Mouse (Mus musculus) embryo, embryonic 11.5 days (tissue): ENCODE measurements around the gene Parp2.
A peak's percentile ranks its signal among the peaks of the same experiment; 100 is the strongest.
"Not testable (repeated sequence)": the region's sequence is repeated elsewhere in the genome, so short reads cannot be mapped to it uniquely, and the experiment has no call there.

Experiments
- DNase-seq: peaks from one replicate; pipeline ENCODE4 v3.0.0-alpha.2; 2012; ENCODE audit warnings: low read depth, low spot score

Gene Parp2

GRCm38 (mm10) chr14:50807487-50808072 lies at the start of gene Parp2, which contains the start of gene Ccnb1ip1:
Gene Parp2 (plus strand): TSS chr14:50807841.
Gene Ccnb1ip1 (minus strand): TSS chr14:50807732.
- peak; percentile 92 for DNase-seq

- no peak for DNase-seq
These were observed 49.1 kb upstream of the Parp2 start for GRCm38 (mm10) chr14:50758416-50759085.

DNA sequence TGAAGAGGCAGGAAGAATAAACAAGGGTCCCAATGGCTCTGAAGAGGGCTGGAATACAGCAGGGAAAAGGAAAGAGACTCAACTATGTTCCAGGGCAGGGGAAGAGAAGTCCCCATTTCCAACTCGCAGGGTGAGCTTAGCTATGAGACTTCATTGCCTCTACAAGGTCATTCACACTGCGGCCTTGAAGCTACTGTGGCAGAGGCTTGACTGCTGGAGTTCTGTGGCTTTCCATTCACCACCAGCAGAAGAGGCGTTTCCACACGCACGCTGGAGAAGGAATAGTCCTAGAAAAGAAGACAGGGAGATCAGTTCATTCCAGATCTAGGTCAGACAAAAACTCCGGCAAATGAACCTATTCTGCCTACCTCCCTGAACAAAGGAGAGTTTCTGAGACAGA lies 41.9 kb upstream of the Parp2 start:
- DNase-seq = no peak

- DNase-seq = no peak
These were observed 36.3 kb upstream of the Parp2 start for GRCm38 (mm10) chr14:50771342-50771741.

DNA sequence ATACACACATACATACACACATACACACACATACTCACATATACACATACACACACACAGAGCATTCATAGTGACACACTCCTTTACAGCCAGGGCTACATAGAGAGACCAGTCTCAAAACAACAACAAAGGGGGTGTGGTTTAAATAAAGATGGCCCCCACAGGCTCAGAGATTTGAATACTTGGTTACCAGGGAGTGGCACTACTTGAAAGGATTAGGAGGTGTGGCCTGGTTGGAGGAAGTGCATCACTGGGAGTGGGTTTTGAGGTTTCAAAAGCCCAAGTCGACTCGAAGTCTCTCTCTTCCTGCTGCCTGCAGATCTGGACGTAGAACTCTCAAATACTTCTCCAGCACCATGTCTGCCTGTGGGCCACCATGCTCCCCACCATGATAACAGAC lies 25.5 kb upstream of the Parp2 start:
- DNase-seq = no peak

DNA sequence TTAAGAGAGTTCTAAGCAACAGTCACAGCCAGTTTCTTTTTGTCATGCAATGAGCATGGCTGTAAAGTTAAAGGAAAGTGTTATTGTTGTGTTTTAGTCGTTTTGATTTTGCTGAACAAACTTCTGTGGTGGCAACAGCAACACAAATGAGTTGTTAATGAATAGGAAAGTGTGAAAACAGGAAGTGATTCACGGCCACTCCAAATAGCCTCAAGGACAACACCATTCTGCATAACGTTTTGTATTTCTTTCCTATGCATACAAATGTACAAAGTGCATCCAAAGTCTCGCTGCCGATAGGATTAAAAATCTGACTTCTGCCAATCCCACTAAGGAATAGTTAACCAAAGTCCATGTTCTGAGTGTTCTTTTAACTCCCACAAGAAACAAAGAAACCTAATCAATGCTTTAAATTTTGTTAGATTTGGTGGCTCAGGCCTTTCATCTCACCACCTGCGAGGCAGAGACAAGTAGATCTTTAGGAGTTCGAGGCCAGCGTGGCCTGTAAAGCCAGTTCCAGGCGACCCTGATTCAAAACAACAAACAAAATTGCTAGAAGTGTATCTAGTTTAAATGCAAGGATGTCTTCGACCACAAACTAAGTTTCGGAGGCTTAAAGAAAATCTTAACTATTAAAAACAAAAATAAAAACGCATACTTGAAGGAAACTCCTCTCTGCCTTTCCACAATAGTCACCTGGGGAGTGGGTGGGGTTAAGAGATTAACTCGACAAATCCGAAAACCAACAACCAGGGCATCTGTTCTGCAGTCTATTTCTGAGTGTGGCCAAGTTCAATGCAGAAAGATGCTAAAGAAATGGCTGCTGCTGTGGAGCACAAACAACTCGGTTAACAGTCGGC lies 23.0 kb upstream of the Parp2 start:
- no peak for DNase-seq

GRCm38 (mm10) chr14:50785251-50785637 lies 22.4 kb upstream of the Parp2 start, which contains the start of gene Ttc5:
Gene Ttc5 (minus strand): TSS chr14:50785519.
- peak; percentile 89 for DNase-seq

DNA sequence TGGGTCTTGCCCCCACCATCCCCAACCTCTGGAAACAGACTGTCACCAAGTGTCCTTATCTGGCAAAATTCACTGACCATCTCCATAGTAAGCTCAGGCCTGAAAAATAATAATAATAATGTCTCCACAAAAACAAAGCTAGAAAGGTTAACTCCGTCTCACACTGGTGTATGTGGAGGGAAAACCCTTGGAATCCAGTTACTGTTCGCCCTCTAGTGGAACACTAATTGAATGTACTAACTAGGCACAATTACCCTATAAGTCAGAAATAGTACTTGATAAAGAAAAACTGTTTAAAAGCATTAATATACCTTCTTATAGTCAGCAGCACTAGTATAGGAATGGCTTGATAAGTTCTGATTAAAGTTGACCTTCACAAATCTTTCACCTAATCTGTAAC lies 19.5 kb upstream of the Parp2 start:
- no peak for DNase-seq

GRCm38 (mm10) chr14:50795261-50795935 lies 12.2 kb upstream of the Parp2 start:
- DNase-seq = no peak

GRCm38 (mm10) chr14:50795965-50796364 lies 11.7 kb upstream of the Parp2 start:
- DNase-seq = no peak

DNA sequence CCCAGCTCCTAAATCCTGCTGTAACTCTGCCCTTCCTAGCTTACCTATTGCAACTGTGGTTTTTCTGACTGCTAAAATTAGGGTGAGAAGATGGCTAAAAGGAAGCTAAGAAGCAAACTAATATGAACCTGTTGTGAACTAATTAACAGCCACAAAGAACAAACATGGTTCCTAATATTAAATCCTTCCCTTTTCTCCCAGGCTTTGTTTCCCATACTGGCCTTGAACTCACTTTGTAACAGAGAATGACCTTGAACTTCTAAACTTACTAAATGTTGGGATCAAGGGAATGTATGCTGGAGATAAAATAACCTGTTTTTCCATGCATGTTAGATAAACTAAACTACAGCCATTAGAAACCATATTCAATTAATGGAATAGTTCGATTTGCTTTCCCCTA lies 11.2 kb upstream of the Parp2 start:
- no peak for DNase-seq

DNA sequence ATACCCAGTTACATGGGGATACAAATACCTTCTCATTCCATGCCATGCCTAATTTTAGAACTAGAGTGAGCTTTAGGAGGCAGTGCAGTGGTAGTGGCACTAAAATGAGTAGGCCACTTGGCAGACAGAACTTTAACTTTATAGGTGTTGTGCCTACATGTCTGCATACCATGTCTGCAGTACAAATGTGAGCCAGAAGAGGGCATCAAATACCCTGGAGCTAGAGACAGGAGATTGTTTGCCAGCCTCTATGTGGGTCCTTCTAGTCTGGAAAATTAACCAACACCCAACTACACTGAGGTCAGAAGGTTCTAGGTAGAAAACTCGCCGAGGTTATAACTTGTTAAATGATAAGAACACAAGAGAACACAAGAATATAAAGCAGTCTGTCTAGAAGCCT lies 9.1 kb upstream of the Parp2 start:
- DNase-seq = no peak

GRCm38 (mm10) chr14:50799502-50800259 lies 8.0 kb upstream of the Parp2 start:
- DNase-seq = peak; percentile 40

DNA sequence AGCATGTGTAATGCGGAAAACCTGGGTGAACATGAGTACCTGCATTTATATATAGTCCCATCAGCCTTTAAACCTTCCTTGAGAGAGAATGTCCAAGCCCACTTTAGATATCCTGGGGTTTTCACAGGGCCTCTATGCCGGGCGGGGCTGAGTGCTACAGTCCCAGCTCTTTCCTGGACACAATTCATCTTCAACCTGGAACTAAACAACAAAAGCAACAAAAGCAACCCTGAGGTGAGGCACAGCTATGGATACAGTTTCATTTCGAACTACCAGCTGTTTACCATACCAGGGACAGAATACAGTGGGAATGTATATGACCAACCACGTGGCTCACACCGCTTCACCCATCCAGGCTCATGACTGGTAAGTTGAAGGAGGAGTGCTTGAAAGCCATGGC lies 5.2 kb upstream of the Parp2 start:
- no peak for DNase-seq

GRCm38 (mm10) chr14:50802843-50803562 lies 4.6 kb upstream of the Parp2 start:
- DNase-seq = no peak

DNA sequence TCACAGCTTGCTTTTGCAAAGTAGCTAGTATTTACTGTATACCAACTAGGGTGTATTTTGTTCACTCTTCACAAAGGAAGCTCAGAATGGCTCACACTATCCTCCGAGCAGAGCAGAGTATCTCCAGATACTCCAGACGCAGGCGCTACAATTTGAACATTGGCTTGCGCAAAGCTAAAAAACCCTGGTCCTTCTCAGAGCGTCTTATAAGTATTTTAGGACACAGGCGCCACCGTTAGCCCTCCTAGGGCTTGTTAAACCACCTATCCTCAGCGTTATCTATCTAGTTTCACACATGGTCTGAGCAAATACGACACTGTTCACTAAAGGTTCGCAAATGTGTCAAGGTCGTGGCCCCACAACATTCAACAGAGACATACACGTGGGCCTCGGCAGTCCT lies 3.0 kb upstream of the Parp2 start:
- no peak for DNase-seq

- DNase-seq = not testable (repeated sequence)
These were observed 1.2 kb upstream of the Parp2 start for GRCm38 (mm10) chr14:50806469-50806868.

DNA sequence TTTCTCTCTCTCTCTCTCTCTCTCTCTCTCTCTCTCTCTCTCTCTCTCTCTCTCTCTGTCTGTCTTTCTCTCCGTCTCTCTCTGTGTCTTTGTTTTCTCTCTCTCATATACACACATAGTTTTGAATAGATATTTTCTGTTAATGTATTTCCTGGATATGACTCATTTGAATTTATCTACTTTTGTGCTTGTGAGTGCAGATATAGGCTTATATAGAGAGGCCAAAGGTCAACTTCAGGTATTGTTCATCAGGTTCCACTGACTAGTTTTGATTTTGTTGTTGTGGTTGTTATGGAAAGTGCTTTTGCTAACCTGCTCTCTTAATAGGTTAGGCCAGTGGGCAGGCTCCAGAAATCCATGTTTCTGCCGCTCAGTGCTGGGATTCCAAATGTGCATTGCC lies 5.4 kb downstream of the Parp2 start:
- DNase-seq = no peak

DNA sequence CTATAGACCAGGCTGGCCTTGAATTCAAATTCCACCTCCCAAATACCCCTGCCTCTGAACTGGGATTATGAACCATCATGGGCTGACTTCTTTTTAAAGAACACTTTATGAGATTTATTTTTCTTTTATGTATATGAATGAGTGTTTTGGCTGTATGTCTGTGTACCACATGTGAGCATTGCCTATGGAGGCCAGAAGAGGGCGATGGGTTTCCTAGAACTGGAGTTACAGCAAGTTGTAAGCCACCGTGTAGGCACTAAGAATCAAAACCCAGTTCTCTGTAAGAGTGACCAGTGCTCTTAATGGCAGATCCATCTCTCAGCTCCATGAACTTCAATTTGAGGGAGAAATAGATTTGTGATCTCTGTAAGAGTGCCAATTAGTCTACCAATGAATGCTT lies 15.6 kb downstream of the Parp2 start:
- no peak for DNase-seq

- no peak for DNase-seq
These were observed 16.6 kb downstream of the Parp2 start for GRCm38 (mm10) chr14:50824219-50824618.

DNA sequence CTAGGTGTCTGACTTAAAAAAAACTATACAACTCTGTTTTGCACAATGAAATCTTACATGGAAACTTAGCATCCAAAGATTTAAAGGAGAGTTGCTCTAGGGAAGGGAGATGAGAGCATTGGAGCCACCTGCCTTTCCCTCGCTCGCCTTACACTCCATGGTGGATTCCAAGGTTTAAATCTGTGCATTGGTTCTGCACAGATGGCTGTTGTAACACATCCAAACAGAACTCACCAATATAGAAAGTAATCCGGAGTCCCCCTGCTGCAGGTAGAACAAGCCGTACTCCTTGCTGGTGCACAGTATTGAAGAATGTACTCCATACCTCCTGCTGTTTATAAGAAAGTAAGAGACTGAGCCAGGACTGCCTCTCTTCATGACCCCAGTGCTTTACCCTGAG lies 18.9 kb downstream of the Parp2 start:
- no peak for DNase-seq
